Mouse (Mus musculus) embryonic facial prominence, embryonic 14.5 days (tissue): ENCODE results near the gene Sgip1. TPM values are rescaled to one million over a fixed set of nuclear protein-coding genes. Genes with fewer than 3 reads are reported as not detected.
A peak's percentile ranks its signal among the peaks of the same experiment; 100 is the strongest.

Experiments
- ATAC-seq: fragments of 200-750 bp; cut with Nextera tagmentation; 2 replicates; pipeline ENCODE4 v1.8.0; 2017; ENCODE audit warnings: low read depth, moderate number of reproducible peaks, moderate TSS enrichment
- DNase-seq: peaks from one replicate; pipeline ENCODE4 v3.0.0-alpha.2; 2015; ENCODE audit warnings: low spot score
- H3K27ac ChIP-seq: fragments of 300-500 bp; sonication (generic); replicated peaks from 2 replicates; pipeline ENCODE4 v1.5.1; 2014; ENCODE audit warnings: low read depth, mild to moderate bottlenecking, low read length, moderate library complexity
- H3K27me3 ChIP-seq: fragments of 300-500 bp; sonication (generic); replicated peaks from 2 replicates; pipeline ENCODE4 v1.6.1; 2014; ENCODE audit warnings: low read length; ENCODE audit not compliant: control insufficient read depth, insufficient read depth
- H3K36me3 ChIP-seq: fragments of 300-500 bp; sonication (generic); 2 replicates; pipeline ENCODE4 v1.6.1; 2014; ENCODE audit warnings: low read length, mixed read lengths; ENCODE audit not compliant: control insufficient read depth, insufficient read depth
- H3K4me1 ChIP-seq: fragments of 300-500 bp; sonication (generic); 2 replicates; pipeline ENCODE4 v1.6.1; 2014; ENCODE audit warnings: antibody characterized with exemption, low read length; ENCODE audit not compliant: control insufficient read depth, insufficient read depth
- H3K4me2 ChIP-seq: fragments of 300-500 bp; sonication (generic); 2 replicates; pipeline ENCODE4 v1.6.1; 2014; ENCODE audit warnings: low read depth, mild to moderate bottlenecking, low read length, moderate library complexity, mixed read lengths
- H3K4me3 ChIP-seq: fragments of 300-500 bp; sonication (generic); 2 replicates; pipeline ENCODE4 v1.5.1; 2014; ENCODE audit warnings: low read depth, mild to moderate bottlenecking, low read length
- H3K9ac ChIP-seq: fragments of 300-500 bp; sonication (generic); 2 replicates; pipeline ENCODE4 v1.6.1; 2014; ENCODE audit warnings: low read depth, mild to moderate bottlenecking, low read length, moderate library complexity, mixed read lengths
- H3K9me3 ChIP-seq: fragments of 300-500 bp; sonication (generic); 2 replicates; pipeline ENCODE4 v1.6.1; 2016; ENCODE audit warnings: low read length; ENCODE audit not compliant: control insufficient read depth
- WGBS: fragments of 180-500 bp; shearing (Covaris S2); extraction: QIAGEN DNeasy Blood & Tissue Kit; methylation state at CpG from one replicate; pipeline ENCODE4 v1.1.7; 2014; 5-methylcytosine and 5-hydroxymethylcytosine counted together
- polyA plus RNA-seq: library from polyadenylated mRNA; unstranded; fragments of >200 nt; fragmentation: Nextera tagmentation; extraction: Ambion mirVana; gene quantifications from 2 replicates; pipeline ENCODE4 v1.2.1, GENCODE M21; 2014

Gene Sgip1
- polyA plus RNA-seq, 1 experiment from 2014 or later = 4.0 TPM

DNA sequence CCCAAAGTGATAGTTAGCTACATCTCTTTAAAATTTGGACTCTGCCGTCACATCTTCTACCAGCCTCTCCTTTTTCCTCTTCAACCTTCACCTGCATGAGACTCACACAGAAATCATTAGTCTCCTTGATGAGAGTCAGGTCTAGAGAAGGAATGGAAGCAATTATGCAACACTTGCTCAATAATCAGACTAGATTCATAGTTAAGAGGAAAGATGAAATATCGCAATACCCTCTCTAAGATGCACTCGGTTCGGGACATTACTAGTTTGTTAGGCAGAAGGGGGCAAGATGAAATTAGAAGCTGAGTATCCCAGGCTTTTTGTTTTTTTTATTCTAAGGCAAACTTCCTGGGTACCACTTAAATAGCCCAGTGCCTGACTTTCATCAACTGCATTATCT, 169.1 kb downstream of the Sgip1 start:
- DNase-seq (no peak), ATAC-seq (no peak)
- Histone ChIP-seq H3K27ac (no peak overlapping the region), H3K9me3 (no peaks in the 10 kb centered on the region), H3K27me3 (no peaks in the 10 kb centered on the region), H3K36me3 (no peaks in the 10 kb centered on the region), H3K4me3 (no peak overlapping the region), H3K4me1 (no peaks in the 10 kb centered on the region), H3K9ac (no peak overlapping the region), H3K4me2 (no peak overlapping the region)
- 84% methylated on average over 4 of the region's 4 CpGs for WGBS

DNA sequence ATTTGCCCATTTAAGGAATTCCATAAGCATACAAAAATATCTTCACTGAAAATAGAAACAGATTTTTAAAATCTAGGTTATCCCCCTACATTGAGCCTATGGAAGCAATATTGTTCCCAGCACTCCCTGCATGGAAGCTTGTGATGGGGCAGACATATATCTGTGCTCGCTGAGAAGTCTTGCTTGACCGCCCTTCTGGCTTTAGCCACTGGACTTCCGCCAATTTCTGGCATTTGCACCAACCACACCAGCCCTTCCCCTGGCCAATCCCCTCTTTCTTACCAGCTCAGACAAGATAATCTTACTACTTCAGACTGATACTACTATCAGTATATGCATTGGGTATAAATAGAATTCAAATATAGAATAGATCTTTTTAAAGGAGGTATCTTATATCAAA, 172.1 kb downstream of the Sgip1 start:
- Histone ChIP-seq H3K4me3 (no peak overlapping the region), H3K9me3 (no peaks in the 10 kb centered on the region), H3K4me1 (no peaks in the 10 kb centered on the region), H3K9ac (no peak overlapping the region), H3K36me3 (no peaks in the 10 kb centered on the region), H3K4me2 (no peak overlapping the region), H3K27me3 (no peaks in the 10 kb centered on the region), H3K27ac (no peak overlapping the region)
- DNase-seq (no peak), ATAC-seq (no peak)
- WGBS = 86% methylated on average over 3 of the region's 3 CpGs

DNA sequence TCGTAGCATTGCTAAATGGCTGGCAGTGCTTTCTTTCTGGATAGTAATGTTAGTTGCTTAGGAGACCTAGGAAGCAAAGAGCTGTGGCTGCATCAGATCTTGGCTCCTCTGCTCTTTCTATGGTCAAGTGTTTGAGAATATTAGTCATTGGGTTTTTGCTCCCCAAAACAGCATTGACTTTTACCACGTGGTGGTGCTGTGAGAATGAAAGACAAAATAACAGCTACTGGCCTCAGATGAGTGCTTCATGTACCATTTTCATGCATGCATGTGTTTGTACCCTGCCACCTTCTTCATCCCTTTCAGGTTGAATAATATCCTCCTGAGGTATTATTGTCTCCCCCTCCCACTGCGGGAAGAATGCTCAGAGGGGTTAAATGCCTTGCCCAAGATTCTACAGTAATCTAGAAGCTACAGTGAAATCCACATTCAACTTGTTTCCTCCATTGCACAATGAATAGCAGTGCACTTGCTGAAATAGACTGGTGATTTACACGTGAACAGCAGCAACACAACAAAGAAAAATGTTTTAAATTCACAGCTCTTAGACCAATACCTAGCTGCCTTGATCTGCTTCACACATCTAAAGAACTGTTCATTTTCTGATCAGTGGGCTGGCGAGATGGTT, 172.7 kb downstream of the Sgip1 start:
- H3K4me2 ChIP-seq = no peak overlapping the region
- H3K27me3 ChIP-seq = no peaks in the 10 kb centered on the region
- WGBS = 67% methylated on average over 5 of the region's 5 CpGs
- ATAC-seq (no peak), DNase-seq (no peak)
- no peak overlapping the region for H3K9ac ChIP-seq
- no peaks in the 10 kb centered on the region for H3K36me3 ChIP-seq
- H3K27ac ChIP-seq = no peak overlapping the region
- H3K4me1 ChIP-seq = no peaks in the 10 kb centered on the region
- no peaks in the 10 kb centered on the region for H3K9me3 ChIP-seq
- H3K4me3 ChIP-seq = no peak overlapping the region

DNA sequence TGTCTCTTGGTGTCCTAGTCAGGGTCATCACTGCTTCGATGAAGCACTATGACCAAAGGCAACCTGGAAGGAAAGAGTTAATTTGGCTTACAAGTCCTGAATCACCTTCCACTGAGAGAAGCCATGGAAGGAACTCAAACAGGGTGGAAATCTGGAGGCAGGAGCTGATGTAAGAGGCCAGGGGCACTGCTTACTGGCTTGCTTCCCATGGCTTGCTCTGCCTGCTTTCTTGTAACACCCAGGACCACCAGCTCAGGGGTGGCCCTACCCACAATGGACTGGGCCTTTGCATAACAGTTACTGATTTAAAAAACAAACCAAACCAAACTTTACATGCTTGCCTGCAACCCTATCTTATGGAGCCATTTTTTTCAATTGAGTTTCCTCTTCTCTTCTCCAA, 177.1 kb downstream of the Sgip1 start:
- no peak for DNase-seq
- no peaks in the 10 kb centered on the region for H3K27me3 ChIP-seq
- no peak overlapping the region for H3K4me2 ChIP-seq
- no peak overlapping the region for H3K27ac ChIP-seq
- ATAC-seq = no peak
- H3K9me3 ChIP-seq = no peaks in the 10 kb centered on the region
- H3K4me1 ChIP-seq = no peaks in the 10 kb centered on the region
- H3K36me3 ChIP-seq = no peaks in the 10 kb centered on the region
- 87% methylated on average over 1 of the region's 1 CpGs for WGBS
- H3K4me3 ChIP-seq = no peak overlapping the region
- no peak overlapping the region for H3K9ac ChIP-seq

DNA sequence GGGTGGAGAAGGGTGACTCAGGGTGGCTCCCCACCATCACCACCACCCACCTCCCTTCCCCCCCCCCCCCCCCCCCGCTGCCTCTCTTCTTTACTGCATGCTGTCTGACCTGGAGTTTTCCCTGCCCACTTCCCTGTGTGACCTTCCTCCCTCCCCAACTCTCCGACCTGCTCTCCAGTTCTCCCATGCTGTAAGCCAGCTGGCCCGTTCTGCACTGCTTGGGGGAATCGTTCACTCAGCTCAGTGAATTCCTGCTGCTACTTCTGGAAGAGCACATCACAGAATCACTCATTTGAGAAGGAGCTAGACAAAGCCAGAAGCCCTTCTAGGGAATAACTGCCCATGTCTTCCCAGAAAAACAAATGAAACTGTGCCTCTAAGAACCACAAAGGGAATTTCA, 188.4 kb downstream of the Sgip1 start:
- ATAC-seq = no peak
- Histone ChIP-seq H3K27ac (no peak overlapping the region), H3K9me3 (no peaks in the 10 kb centered on the region), H3K4me2 (no peak overlapping the region), H3K4me1 (no peaks in the 10 kb centered on the region), H3K9ac (no peak overlapping the region), H3K27me3 (no peaks in the 10 kb centered on the region), H3K36me3 (no peaks in the 10 kb centered on the region), H3K4me3 (no peak overlapping the region)
- WGBS = 26% methylated on average over 3 of the region's 4 CpGs
- DNase-seq = no peak

DNA sequence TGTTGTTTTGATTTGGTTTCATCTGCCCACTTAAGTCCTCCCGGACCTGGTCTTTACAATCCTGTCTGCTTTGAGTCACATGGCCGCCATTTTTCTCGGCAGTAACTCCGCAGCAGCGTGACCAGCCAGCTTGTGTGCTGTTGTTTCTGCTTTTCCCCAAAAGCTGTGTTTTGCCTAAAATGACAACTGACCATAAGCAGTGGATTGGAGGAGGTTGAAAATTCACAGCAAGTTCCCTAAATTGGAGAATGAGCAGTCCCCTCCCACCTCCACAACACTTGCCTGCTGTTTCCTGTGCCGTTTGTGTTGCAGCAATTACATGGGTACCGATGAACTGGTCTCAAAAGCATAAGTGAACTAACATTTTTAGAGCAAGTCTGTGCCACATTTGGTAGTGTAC, 189.6 kb downstream of the Sgip1 start:
- no peaks in the 10 kb centered on the region for H3K4me1 ChIP-seq
- H3K4me2 ChIP-seq = no peak overlapping the region
- DNase-seq (no peak), ATAC-seq (no peak)
- H3K27ac ChIP-seq = no peak overlapping the region
- no peaks in the 10 kb centered on the region for H3K36me3 ChIP-seq
- H3K27me3 ChIP-seq = no peaks in the 10 kb centered on the region
- no peaks in the 10 kb centered on the region for H3K9me3 ChIP-seq
- H3K9ac ChIP-seq = no peak overlapping the region
- whole genome bisulfite sequencing = 78% methylated on average over 7 of the region's 7 CpGs
- H3K4me3 ChIP-seq = no peak overlapping the region

DNA sequence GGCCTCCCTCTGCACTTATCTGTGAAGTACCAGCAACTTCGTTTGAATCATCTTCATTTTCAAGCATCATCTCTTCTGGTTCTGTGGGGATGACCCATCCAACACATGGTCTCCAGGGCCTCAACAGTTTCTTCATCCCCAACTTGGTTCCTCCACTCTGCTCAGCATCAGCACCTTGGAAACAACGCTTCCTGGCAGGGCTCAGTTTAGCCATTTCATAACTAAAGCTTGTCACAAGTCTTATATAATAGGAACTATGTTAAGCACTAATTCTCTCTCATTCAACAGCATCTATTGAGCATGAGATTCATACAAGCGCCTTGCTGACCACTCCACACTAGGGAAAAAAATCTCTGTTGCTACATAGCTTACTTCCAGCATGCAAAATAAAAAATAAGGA, 199.2 kb downstream of the Sgip1 start:
- H3K9ac ChIP-seq = no peak overlapping the region
- H3K4me2 ChIP-seq = no peak overlapping the region
- ATAC-seq = no peak
- no peak overlapping the region for H3K4me3 ChIP-seq
- 0 out of 2 replicates have a peak, but pooled peaks cover 5% of the 10 kb centered on the region for H3K4me1 ChIP-seq
- H3K27ac ChIP-seq = no peak overlapping the region
- H3K9me3 ChIP-seq = 0 out of 2 replicates have a peak, but pooled peaks cover 3% of the 10 kb centered on the region
- no peaks in the 10 kb centered on the region for H3K27me3 ChIP-seq
- no peak for DNase-seq
- 81% methylated on average over 3 of the region's 3 CpGs for WGBS
- H3K36me3 ChIP-seq = no peaks in the 10 kb centered on the region

DNA sequence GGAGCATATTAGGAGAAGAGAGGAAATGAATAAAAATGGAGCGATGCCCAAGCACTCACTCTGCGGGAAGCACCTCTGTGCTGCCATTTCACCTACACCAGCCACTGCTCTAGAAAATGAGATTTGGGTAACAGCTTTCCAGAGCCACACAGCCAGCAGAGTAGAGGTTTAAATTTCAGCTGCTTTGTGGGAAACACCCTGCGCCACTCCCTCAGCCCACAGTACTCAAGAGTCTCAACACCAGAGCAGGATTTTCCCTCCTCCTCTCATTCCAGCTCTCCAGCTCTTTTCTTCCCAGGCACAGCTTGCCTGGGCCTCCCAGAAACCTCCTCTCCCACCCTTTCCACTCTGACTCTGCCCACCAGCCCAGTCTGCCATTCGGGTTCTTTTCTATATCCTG, 199.6 kb downstream of the Sgip1 start:
- ATAC-seq (no peak), DNase-seq (peak; percentile 30)
- Histone ChIP-seq H3K4me2 (no peak overlapping the region), H3K9me3 (0 out of 2 replicates have a peak, but pooled peaks cover 3% of the 10 kb centered on the region), H3K4me1 (0 out of 2 replicates have a peak, but pooled peaks cover 5% of the 10 kb centered on the region), H3K27me3 (no peaks in the 10 kb centered on the region), H3K27ac (no peak overlapping the region), H3K4me3 (no peak overlapping the region), H3K36me3 (no peaks in the 10 kb centered on the region), H3K9ac (no peak overlapping the region)
- WGBS = 82% methylated on average over 4 of the region's 4 CpGs

DNA sequence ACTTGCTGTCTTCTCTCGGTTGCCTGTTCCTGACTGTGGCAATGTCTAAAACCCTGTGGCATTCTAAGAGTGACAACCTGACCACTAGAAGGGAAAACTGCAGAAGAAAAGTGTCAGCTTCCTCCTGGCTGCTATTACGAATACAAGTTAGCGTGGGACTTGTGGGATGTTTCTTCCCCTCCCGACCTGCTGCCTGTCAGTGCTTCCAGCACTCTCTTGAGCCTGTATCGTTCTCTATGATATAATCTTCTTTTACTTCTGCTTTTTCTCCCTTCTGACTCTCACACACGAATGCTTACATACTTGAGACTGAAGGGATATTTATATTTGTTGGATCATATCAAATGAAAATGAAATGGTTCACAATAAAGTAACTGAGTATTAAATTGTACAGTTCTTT, 203.2 kb downstream of the Sgip1 start:
- no peak overlapping the region for H3K4me2 ChIP-seq
- ATAC-seq (no peak), DNase-seq (no peak)
- H3K9me3 ChIP-seq = no peaks in the 10 kb centered on the region
- 0 out of 2 replicates have a peak, but pooled peaks cover 5% of the 10 kb centered on the region for H3K4me1 ChIP-seq
- no peak overlapping the region for H3K27ac ChIP-seq
- no peak overlapping the region for H3K4me3 ChIP-seq
- no peaks in the 10 kb centered on the region for H3K36me3 ChIP-seq
- 72% methylated on average over 6 of the region's 6 CpGs for WGBS
- H3K9ac ChIP-seq = no peak overlapping the region
- no peaks in the 10 kb centered on the region for H3K27me3 ChIP-seq
